Mouse (Mus musculus) yolk sac, embryonic 10.5 days (tissue): ENCODE data around the gene Pgm2l1.

Experiments
- DNase-seq: peaks from one replicate; pipeline ENCODE4 v3.0.0-alpha.2; 2017; ENCODE audit warnings: low spot score

Pgm2l1 gene

DNA sequence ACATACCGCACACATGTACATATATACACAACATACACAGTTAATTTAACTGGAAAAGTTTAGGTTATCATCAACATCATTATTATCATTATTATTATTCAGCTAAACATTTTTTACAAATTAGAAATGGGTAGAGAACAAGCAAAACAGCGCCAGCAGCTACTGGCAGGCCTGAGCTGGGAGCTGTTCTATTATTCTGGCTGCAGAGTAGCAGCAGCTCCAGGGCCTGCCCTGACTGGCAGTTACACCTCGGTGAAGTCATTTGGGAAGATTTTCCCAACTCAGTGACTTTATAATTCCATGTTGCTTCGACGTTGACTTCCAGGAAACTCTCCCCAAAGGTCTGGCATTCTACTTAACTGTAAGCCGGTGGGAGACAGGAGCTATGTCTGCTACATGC lies 69.5 kb downstream of the Pgm2l1 start:
- DNase-seq, result no peak

DNA sequence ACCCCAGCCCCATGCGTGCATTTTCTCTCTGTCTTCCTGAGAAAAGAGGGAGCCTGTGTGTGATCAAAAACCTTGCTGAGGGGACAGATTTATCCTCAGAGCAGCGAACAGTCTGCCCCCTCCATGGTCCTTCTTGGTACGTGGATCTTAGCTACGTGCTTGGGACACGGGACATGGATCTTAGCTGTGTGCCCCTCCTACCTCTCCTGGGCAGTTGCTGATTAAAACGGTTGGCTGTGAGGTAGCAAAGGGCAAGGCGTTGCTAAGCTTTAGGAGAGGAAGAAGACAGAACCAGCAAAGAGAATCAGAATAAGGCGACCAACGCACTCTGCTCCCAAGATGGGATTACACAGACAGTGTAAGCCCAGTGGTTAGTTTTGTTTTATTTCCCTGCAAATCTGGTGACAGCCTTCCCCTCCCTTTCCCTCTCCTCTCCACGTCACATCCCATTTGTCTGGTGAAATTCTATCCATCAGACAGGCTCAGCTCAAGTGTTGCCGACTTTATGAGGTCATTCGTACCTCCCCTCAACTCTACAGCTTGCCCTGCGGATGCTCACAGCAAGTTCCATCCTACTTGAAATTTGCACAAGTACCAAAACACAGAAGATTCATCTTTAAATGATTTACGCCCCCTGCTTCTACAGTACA lies 71.8 kb downstream of the Pgm2l1 start:
- no peak for DNase-seq

DNA sequence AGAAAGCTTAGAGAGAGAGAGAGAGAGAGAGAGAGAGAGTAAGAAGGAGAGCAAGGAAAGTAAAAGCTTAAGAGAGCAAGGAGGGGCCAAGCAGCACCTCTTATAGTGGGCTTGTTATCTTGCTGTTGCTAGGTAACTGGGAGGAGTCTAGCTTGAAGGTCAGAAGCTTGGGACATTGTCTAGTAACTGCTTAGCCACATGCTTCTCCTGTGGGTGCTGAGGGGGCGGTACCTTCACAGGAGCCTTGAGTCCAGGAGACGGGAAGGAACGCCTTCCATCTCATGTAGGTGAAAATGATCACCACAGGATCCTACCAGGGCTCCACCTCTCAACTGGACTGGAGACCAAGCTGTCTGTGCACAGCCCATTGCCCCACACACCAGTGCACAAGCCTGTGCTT lies 74.2 kb downstream of the Pgm2l1 start:
- DNase-seq, result no peak

DNA sequence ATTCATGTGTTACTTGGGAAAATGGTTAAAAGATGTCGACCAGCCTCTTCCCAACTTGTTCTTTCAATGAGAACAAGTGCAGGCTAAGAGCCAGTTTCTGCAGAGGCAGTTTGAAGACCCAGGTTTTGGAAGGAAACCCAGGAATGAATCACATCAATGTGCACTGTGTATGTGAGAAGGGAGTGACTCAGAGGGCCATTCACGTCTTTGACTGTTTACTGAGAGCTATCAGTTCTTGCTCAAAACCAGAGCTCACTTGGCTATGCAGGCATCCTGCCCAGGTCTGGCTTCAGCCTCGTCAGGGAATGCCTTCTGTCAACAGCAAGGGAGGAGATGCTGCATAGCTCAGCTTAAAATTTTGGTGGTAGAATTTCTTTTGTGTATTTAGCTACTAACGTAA lies 75.1 kb downstream of the Pgm2l1 start:
- DNase-seq, result peak; percentile 42

DNA sequence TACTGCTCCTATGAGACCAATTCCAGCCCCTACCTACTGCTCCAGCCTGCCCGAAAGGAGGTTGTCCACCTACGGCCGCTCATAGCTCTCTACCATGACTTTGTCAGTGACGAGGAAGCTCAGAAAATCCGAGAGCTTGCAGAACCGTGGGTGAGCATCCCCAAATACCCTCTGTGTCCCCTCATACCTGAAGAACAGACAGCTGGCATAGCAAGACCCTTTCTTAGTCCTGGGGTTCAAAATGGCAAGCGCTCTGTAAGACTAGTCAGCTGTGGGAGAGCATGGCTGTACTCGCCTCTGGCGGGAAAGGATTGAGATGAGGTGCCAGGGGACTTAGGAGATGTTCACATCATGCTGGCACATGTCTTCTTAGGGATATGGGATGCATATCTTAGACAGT lies 78.7 kb downstream of the Pgm2l1 start:
- no peak for DNase-seq

DNA sequence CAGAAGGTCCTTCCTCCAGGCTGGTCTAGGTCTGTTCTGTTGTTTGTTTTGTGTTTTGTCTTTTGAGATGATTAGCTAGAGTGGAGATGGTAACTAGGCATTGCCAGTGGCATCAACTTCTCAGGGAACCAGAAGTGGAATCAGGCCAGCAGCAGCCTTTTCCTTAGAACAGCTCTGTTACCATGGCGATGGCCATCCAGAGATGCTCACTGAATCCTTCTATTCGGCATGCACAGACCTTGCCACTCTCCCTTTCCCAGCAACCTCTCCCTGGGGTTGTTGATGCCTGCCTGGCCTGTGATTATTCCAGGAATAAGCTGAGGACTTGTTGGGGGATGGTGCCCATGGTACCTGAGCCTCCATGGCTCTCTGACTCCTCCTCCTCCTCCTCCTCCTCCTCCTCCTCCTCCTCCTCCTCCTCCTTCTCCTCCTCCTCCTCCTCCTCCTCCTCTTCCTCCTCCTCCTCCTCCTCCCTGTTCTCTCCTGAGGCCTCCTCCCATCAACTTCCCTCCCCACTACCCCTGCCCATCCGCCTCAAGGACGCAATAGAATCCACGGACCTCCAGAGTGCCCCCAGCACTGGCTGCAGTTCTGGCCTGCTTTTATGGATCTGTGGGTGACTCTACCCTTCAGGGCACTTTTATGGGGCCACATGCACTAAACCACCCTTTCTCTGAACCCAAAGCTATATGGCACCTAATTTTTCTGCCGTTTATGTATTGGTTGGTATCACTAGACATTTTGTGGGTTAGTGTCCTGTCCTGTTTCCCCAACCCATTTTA lies 80.9 kb downstream of the Pgm2l1 start:
- no peak for DNase-seq

DNA sequence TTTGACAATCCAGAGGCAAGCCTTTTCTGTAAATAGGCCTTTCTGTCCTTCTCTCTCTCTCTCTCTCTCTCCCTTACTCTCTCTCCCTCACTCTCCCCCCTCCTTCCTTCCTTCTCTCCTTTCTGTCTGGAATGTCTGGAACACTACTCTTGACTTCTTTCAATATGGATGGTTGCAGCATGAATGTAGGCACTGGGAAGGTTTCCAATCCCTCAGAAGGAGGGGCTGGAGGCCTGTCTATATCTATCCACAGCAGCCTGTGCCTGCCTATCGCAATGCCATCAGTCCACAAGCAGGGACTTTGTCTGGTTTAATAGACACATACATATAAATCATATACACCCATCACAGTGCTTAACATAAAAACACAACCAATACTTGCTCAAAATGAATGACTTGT lies 82.0 kb downstream of the Pgm2l1 start:
- no peak for DNase-seq

DNA sequence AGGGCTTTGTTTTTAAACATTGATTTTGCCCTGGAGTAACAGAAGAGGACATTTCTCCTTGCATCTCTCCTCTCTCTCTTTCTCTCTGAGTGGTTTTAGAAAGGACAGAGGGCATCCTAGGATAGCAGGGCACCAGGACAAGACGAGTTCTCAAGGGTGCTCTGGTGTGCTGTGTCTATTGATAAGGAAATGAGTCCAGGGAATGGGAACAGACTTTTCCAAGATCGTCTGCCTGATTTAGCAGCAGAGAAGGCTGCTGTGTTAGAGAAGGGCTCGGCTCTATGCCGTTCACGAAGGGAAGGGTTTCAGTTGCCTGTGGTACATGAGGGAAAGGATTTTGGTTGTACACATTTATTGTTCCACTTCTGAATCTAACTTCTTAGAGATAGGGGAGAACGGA lies 82.5 kb downstream of the Pgm2l1 start:
- DNase-seq, result no peak

DNA sequence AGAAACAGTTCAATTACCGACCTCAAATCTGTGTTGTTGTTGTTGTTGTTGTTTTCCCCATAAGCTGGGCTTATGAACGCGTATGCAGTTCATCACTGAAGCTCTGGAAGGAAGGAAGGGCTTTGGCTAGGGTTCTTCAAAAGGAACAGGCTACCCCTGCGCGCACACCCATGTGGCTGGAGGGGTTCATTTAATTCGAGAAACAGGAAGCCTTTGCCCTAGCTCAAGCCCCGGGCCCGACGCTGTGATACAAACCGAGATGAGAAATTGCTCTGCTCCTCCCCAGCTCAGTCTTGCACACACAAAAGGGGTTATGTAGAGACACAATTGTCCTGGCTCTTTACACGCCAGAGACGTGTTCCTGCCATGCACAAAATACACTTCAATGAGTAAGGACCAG lies 83.1 kb downstream of the Pgm2l1 start:
- DNase-seq, result no peak

DNA sequence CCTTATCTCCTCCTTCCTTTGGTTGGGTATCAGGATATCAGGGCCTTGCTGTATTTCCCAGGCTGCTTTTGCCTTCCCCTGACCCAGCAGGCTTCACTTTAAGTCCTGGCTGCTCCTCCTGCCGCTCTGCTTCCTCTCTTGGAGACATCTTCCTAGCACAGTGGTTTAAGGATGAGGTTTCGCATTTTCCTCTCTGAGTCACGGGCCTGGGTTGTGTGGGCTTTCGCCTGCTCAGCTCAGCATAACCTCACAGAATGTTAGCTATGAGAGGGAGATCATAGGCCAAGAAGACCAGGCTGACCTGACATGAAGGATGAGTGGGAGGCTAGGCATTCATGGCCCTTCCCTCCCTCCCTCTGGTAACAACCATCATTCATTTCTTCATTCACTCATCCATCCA lies 85.5 kb downstream of the Pgm2l1 start:
- no peak for DNase-seq

DNA sequence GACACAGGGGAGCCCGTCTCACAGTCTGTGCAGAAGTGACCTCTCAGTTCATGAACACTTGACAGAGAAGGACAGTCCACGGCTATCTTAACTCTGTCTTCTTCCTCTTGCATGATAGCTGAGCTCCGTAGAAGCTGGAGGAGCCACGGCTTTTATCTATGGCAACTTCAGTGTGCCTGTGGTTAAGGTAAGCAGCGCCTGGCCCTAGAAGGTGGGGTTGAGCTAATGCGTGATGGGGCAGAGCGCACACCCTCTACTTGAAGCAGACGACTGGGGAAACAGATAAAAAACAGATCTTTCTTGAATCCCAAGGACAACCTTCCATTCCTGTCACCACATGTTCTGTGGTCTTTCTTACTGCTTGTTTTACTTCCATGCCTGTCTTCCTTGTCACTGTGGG lies 89.7 kb downstream of the Pgm2l1 start:
- no peak for DNase-seq

DNA sequence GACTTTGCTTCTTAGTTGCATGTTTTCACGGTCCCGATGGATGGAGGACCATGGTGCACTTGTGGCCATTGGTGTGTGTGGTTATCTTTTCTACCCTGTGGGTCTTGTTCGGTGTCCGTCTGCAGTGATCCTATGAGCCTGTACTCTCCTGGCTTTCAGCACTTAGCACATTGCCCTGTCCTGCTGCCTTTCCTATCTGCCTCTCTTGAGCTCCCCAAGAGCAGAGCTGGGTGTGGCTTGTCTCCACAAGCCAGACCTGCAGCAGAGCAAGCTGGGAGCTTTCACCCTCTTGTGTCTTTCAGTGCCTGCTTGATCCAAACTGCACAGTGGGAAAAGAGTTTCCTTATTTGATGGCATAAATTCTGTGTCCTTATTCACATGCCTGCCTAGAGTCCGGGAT lies 90.3 kb downstream of the Pgm2l1 start:
- DNase-seq, result no peak

DNA sequence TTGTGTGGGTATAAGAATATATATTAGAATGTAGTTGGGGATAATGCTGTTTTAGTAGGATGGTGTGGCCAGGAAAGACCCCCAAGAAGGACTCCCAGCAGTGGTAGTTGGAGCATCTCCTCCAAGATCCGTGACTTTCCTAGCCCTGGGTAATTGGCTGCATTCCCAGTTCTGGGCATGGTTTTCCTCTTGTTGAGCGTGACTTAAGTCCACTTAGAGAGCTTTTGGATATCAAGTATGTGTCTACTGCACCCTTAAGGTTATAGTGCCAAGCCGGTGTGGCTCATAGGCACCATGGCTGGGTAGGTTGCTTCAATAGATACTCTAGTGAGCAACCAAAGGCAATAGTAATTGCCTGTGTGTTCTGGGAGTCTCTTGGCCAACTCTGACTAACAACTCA lies 96.5 kb downstream of the Pgm2l1 start:
- no peak for DNase-seq

DNA sequence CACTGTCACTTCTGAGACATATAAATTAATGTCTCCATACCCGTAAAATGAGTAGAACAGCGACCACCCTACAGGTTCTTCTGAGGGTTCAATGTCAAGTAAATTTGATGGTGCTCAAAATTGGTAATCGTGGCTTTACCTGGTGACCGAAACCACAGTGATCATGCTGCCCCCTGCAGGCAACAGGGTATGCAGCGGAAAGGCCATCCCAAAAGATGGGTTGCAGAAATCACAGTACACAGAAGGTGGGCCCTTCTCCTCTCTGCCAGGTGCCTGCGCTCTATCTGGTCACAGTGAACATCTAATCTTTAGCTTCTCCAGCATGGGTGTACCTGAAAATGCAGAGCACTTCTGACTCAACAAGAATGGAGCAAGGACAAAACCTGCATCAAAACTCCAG lies 98.3 kb downstream of the Pgm2l1 start:
- no peak for DNase-seq

DNA sequence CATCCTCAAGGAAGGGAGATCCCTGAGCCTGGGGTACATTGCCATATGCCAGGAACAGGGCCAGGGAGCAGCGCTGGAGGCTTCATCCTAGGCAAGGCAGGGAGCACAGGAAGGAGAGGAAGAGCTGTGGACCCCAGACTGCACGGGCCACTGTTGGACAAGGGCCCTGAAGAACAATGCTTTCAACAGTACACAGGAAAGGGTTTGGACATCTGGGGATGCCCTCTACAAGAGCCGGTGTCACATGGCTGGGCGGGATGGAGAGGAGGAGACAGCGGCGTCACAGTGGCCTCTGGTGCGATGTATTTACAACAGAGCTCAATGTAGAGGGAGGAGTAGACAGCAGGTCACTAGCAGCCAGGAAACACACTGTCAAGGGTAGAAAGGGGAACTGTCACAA lies 100.3 kb downstream of the Pgm2l1 start:
- no peak for DNase-seq
